Mouse (Mus musculus) CH12.LX (cell line): ENCODE measurements around the gene Xpo6. TPM values are rescaled to one million over a fixed set of nuclear protein-coding genes. Genes with fewer than 3 reads are reported as not detected.
A peak's percentile ranks its signal among the peaks of the same experiment; 100 is the strongest.

Source experiments
- DNase-seq: peaks from one replicate; pipeline ENCODE4 v3.0.0-alpha.2; 2013; ENCODE audit errors: extremely low read depth
- H3K27ac ChIP-seq: 2 replicates; pipeline ENCODE4 v1.5.1; 2012; ENCODE audit warnings: low read depth, mild to moderate bottlenecking, control low read depth, moderate library complexity; ENCODE audit not compliant: insufficient read depth
- H3K27me3 ChIP-seq: replicated peaks from 2 replicates; pipeline ENCODE3; 2012; ENCODE audit warnings: inconsistent platforms
- H3K36me3 ChIP-seq, 2 experiments: replicated peaks in 1 of 2; 2 replicates each; pipeline versions ENCODE3 to v1.6.1; 2012; ENCODE audit warnings: inconsistent platforms in 1 of 2, low read length in 1 of 2, mild to moderate bottlenecking in 1 of 2, mixed read lengths in 1 of 2, moderate library complexity in 1 of 2; ENCODE audit not compliant: control insufficient read depth in 1 of 2, insufficient read depth in 1 of 2
- H3K4me1 ChIP-seq, 2 experiments: 2 replicates each; pipeline ENCODE4 v1.6.1; 2012; ENCODE audit warnings: inconsistent platforms in 1 of 2, moderate library complexity in 1 of 2; ENCODE audit not compliant: insufficient read depth in 2 of 2, control insufficient read depth in 1 of 2
- H3K4me2 ChIP-seq: 2 replicates; pipeline ENCODE4 v1.6.1; 2012; ENCODE audit warnings: low read depth, mild to moderate bottlenecking, control low read depth; ENCODE audit not compliant: poor library complexity, insufficient read depth, severe bottlenecking
- H3K4me3 ChIP-seq, 3 experiments: fragments of 150-350 bp in 1 of 3; sonication (generic) in 1 of 3; replicated peaks in 1 of 3; 2 replicates each; pipeline versions ENCODE3 to v1.5.1; 2011 to 2012; ENCODE audit warnings: low read depth in 2 of 3, low read length in 2 of 3, mild to moderate bottlenecking in 2 of 3, moderate library complexity in 2 of 3, control low read depth in 1 of 3, improper control_type of control experiment in 1 of 3, inconsistent platforms in 1 of 3, mixed read lengths in 1 of 3; ENCODE audit not compliant: poor library complexity in 1 of 3
- H3K79me2 ChIP-seq: replicated peaks from 2 replicates; pipeline ENCODE4 v1.6.1; 2012; ENCODE audit warnings: mild to moderate bottlenecking, moderate library complexity; ENCODE audit not compliant: control insufficient read depth, poor library complexity, insufficient read depth, severe bottlenecking; ENCODE audit errors: extremely low read depth
- H3K9ac ChIP-seq: 2 replicates; pipeline ENCODE4 v1.6.1; 2012; ENCODE audit warnings: low read depth, mild to moderate bottlenecking, control low read depth, moderate library complexity; ENCODE audit not compliant: insufficient read depth
- H3K9me3 ChIP-seq: replicated peaks from 2 replicates; pipeline ENCODE3; 2012; ENCODE audit warnings: low read length, inconsistent platforms, mixed read lengths
- CHD1 ChIP-seq: IDR thresholded peaks from 2 replicates; pipeline ENCODE4 v1.6.1; 2012; ENCODE audit warnings: low read depth, low read length, improper control_type of control experiment, inconsistent platforms
- CHD2 ChIP-seq: IDR thresholded peaks from 2 replicates; pipeline ENCODE4 v1.6.1; 2011; ENCODE audit warnings: low read length, improper control_type of control experiment
- GABPA ChIP-seq: IDR thresholded peaks from 2 replicates; pipeline ENCODE4 v1.6.1; 2012; ENCODE audit warnings: low read depth, low read length, improper control_type of control experiment, inconsistent platforms; ENCODE audit not compliant: insufficient replicate concordance
- JUN ChIP-seq: IDR thresholded peaks from 2 replicates; pipeline ENCODE4 v1.6.1; 2011; ENCODE audit warnings: low read depth, mild to moderate bottlenecking, low read length, improper control_type of control experiment, moderate library complexity; ENCODE audit not compliant: insufficient read depth
- KAT2A ChIP-seq: IDR thresholded peaks from 2 replicates; pipeline ENCODE4 v1.6.1; 2012; ENCODE audit warnings: low read length, improper control_type of control experiment, inconsistent platforms; ENCODE audit not compliant: insufficient replicate concordance
- MAX ChIP-seq: IDR thresholded peaks from 2 replicates; pipeline ENCODE4 v1.6.1; 2011; ENCODE audit warnings: low read length, improper control_type of control experiment
- MXI1 ChIP-seq: IDR thresholded peaks from 2 replicates; pipeline ENCODE4 v1.6.1; 2011; ENCODE audit warnings: mild to moderate bottlenecking, low read depth, low read length, improper control_type of control experiment
- NRF1 ChIP-seq: IDR thresholded peaks from 2 replicates; pipeline ENCODE4 v1.6.1; 2014; ENCODE audit warnings: low read depth, mild to moderate bottlenecking, inconsistent platforms, low read length, improper control_type of control experiment, moderate library complexity
- POLR2AphosphoS2 ChIP-seq: IDR thresholded peaks from 2 replicates; pipeline ENCODE4 v1.6.1; 2011; ENCODE audit warnings: low read depth, low read length, improper control_type of control experiment
- RAD21 ChIP-seq: IDR thresholded peaks from 2 replicates; pipeline ENCODE4 v1.6.1; 2011; ENCODE audit warnings: low read depth, mild to moderate bottlenecking, low read length, improper control_type of control experiment, moderate library complexity
- TBP ChIP-seq: conservative IDR thresholded peaks from 2 replicates; pipeline ENCODE4 v1.6.1; 2011; ENCODE audit warnings: low read depth, low read length, improper control_type of control experiment
- UBTF ChIP-seq: IDR thresholded peaks from 2 replicates; pipeline ENCODE4 v1.6.1; 2012; ENCODE audit warnings: low read depth, mild to moderate bottlenecking, inconsistent platforms, low read length, improper control_type of control experiment, moderate library complexity
- dilution Hi-C: fragments of 300-500 bp; cut with MboI; formaldehyde crosslinking; loops from 2 replicates; pipeline ENCODE4 v1.14.3; 2020; ENCODE audit warnings: low sequenced_read_pairs; ENCODE audit not compliant: extremely low pct_unique_long_range_greater_than_20kb, extremely low pct_ligation_motif_present
- in situ Hi-C: fragments of 300-500 bp; cut with MboI; formaldehyde crosslinking; loops from 3 replicates; pipeline ENCODE4 v1.14.3; 2019; ENCODE audit warnings: low sequenced_read_pairs, low pct_ligation_motif_present, low pct_unique_long_range_greater_than_20kb, mixed read lengths
- polyA plus RNA-seq: library from polyadenylated mRNA; unstranded; fragments of >175 nt; gene quantifications from 2 replicates; pipeline ENCODE4 v1.2.1, GENCODE M21; 2012; ENCODE audit warnings: low read depth; ENCODE audit not compliant: insufficient read length
- total RNA-seq, 2 experiments: library from RNA; depleted of rRNA; stranded (reverse); fragments of 300-350 nt in 1 of 2; fragments of >200 nt in 1 of 2; gene quantifications; 2 replicates each; pipeline ENCODE4 v1.2.3; 2012 to 2014

Gene Xpo6
- total and polyA plus RNA-seq, 3 experiments, result 49.9 to 149 (median 79.1) TPM

- no peak for TF ChIP-seq KAT2A
- H3K79me2 ChIP-seq, result peaks cover 82% of the 10 kb centered on the region
- no peak overlapping the region for H3K9ac ChIP-seq
- no peaks in the 10 kb centered on the region for H3K9me3 ChIP-seq
- no peaks in the 10 kb centered on the region for H3K27me3 ChIP-seq
- in situ Hi-C loops, result no loop called here
- DNase-seq, result no peak
- dilution Hi-C loops, result no loop called here
- peaks cover 18 to 76% of the 10 kb centered on the region in 2 experiments for H3K4me1 ChIP-seq
- peaks cover 0 to 38% of the 10 kb centered on the region in 2 experiments for H3K36me3 ChIP-seq
- H3K4me3 ChIP-seq, result no peak overlapping the region
- no peak overlapping the region for H3K4me2 ChIP-seq
- no peak overlapping the region for H3K27ac ChIP-seq
Measured at GRCm38 (mm10) chr7:126183583-126183982, 16.7 kb downstream of the Xpo6 start.

DNA sequence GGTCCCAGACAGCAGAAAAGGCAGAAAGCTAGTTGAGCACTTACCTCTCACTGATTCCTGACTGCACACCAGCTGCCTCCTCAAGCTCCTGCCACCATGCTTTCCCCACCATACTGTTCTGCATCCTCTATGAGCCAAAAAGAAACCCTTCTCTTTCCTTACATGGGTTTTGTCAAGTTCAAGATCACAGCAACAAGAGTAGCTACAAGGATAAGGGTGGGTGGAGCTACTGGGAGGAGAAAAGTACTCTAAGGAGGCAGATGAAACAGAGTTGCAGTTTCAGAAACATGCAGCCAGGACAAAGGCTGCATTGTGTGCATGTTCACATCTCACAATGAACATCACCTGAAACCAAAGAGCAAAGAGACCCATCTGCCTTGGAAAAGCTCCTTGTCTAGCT lies 18.8 kb downstream of the Xpo6 start:
- H3K9ac ChIP-seq, result 0 out of 2 replicates have a peak overlapping the region, but pooled peaks have one; percentile 16
- dilution Hi-C loops, result no loop called here
- H3K27me3 ChIP-seq, result no peaks in the 10 kb centered on the region
- H3K36me3 ChIP-seq, result peaks cover 0 to 42% of the 10 kb centered on the region in 2 experiments
- no peak for TF ChIP-seq UBTF
- TF ChIP-seq, all 38 proteins: peak for 0
- Histone ChIP-seq H3K4me1 (peaks cover 18 to 86% of the 10 kb centered on the region in 2 experiments), H3K4me3 (no peak overlapping the region), H3K27ac (peak overlapping the region; percentile 0; the same call in 1 of the 2 replicates), H3K79me2 (peaks cover 80% of the 10 kb centered on the region), H3K4me2 (no peak overlapping the region), H3K9me3 (no peaks in the 10 kb centered on the region)
- no peak for DNase-seq
- in situ Hi-C loops, result no loop called here

DNA sequence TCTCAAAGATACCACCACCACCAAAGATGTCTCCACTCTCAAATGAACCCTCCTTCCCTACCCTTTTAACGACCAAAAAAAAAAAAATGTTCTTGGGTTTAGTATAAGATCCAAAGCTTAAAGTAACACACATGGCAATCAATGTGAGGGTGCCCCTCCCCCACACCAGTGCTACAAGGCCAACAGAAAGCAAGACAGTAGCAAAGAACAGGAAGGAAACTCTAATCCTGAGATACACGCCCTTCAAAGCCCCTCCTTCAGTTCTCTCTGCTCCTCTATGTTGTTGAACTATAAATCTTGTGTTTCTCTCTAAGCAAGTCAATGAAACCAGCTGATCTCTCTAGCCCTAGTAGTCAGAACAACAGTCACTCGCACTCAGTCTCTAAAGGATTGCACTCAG lies 19.3 kb downstream of the Xpo6 start:
- no peak overlapping the region for H3K27ac ChIP-seq
- no peaks in the 10 kb centered on the region for H3K27me3 ChIP-seq
- H3K9me3 ChIP-seq, result no peaks in the 10 kb centered on the region
- dilution Hi-C loops (no loop called here), in situ Hi-C loops (no loop called here)
- DNase-seq, result peak; percentile 57
- H3K4me1 ChIP-seq, result peaks cover 18 to 83% of the 10 kb centered on the region in 2 experiments
- peaks cover 80% of the 10 kb centered on the region for H3K79me2 ChIP-seq
- H3K4me3 ChIP-seq, result no peak overlapping the region
- TF ChIP-seq TBP (no peak), CHD2 (peak; percentile 68; the same call in 1 of the 2 replicates)
- peak overlapping the region; percentile 10; the same call in 1 of the 2 replicates for H3K4me2 ChIP-seq
- H3K36me3 ChIP-seq, result peaks cover 0 to 39% of the 10 kb centered on the region in 2 experiments
- 0 out of 2 replicates have a peak overlapping the region, but pooled peaks have one; percentile 39 for H3K9ac ChIP-seq

GRCm38 (mm10) chr7:126178804-126179203 lies 21.5 kb downstream of the Xpo6 start:
- Histone ChIP-seq H3K27ac (no peak overlapping the region), H3K4me1 (peaks cover 12 to 85% of the 10 kb centered on the region in 2 experiments), H3K4me2 (no peak overlapping the region), H3K79me2 (peaks cover 73% of the 10 kb centered on the region), H3K4me3 (no peak overlapping the region), H3K36me3 (peaks cover 0 to 41% of the 10 kb centered on the region in 2 experiments), H3K9me3 (no peaks in the 10 kb centered on the region), H3K9ac (no peak overlapping the region), H3K27me3 (no peaks in the 10 kb centered on the region)
- dilution Hi-C loops (no loop called here), in situ Hi-C loops (no loop called here)
- DNase-seq, result no peak
- TF ChIP-seq JUN (no peak), MXI1 (no peak), GABPA (no peak), POLR2AphosphoS2 (no peak), RAD21 (no peak), NRF1 (no peak), MAX (no peak), CHD1 (no peak)
